Mouse (Mus musculus) intestine, embryonic 14.5 days (tissue): ENCODE data around the gene Cd3g. TPM values are rescaled to one million over a fixed set of nuclear protein-coding genes. Genes with fewer than 3 reads are reported as not detected.
A peak's percentile ranks its signal among the peaks of the same experiment; 100 is the strongest.
"Not testable (repeated sequence)": the region's sequence is repeated elsewhere in the genome, so short reads cannot be mapped to it uniquely, and the experiment has no call there.

Experiments used
- ATAC-seq: fragments of 200-750 bp; cut with Nextera tagmentation; replicated peaks from 2 replicates; pipeline ENCODE4 v1.8.0; 2017; ENCODE audit warnings: low read depth, moderate number of reproducible peaks, moderate TSS enrichment, moderate library complexity; ENCODE audit not compliant: low FRiP score, low TSS enrichment
- DNase-seq: peaks from one replicate; pipeline ENCODE4 v3.0.0-alpha.2; 2018; ENCODE audit warnings: low spot score
- H3K27ac ChIP-seq: fragments of 300-500 bp; sonication (generic); 2 replicates; pipeline ENCODE4 v1.5.1; 2014; ENCODE audit warnings: low read depth, mild to moderate bottlenecking, control low read depth
- H3K27me3 ChIP-seq: fragments of 300-500 bp; sonication (generic); replicated peaks from 2 replicates; pipeline ENCODE4 v1.6.1; 2014; ENCODE audit warnings: low read length, control low read depth; ENCODE audit not compliant: control insufficient read depth, insufficient read depth
- H3K36me3 ChIP-seq: fragments of 300-500 bp; sonication (generic); 2 replicates; pipeline ENCODE4 v1.6.1; 2014; ENCODE audit warnings: low read length, control low read depth; ENCODE audit not compliant: control insufficient read depth, insufficient read depth
- H3K4me1 ChIP-seq: fragments of 300-500 bp; sonication (generic); replicated peaks from 2 replicates; pipeline ENCODE4 v1.6.1; 2014; ENCODE audit warnings: low read length, control low read depth, mixed read lengths; ENCODE audit not compliant: control insufficient read depth, insufficient read depth
- H3K4me2 ChIP-seq: fragments of 300-500 bp; sonication (generic); 2 replicates; pipeline ENCODE4 v1.6.1; 2014; ENCODE audit warnings: low read length
- H3K4me3 ChIP-seq: fragments of 300-500 bp; sonication (generic); 2 replicates; pipeline ENCODE4 v1.5.1; 2014; ENCODE audit warnings: low read depth, low read length, control low read depth, mixed read lengths
- H3K9ac ChIP-seq: fragments of 300-500 bp; sonication (generic); 2 replicates; pipeline ENCODE4 v1.6.1; 2014; ENCODE audit warnings: mild to moderate bottlenecking, low read length
- H3K9me3 ChIP-seq: fragments of 300-500 bp; sonication (generic); 2 replicates; pipeline ENCODE4 v1.6.1; 2016; ENCODE audit warnings: low read length, control low read depth; ENCODE audit not compliant: control insufficient read depth
- WGBS: fragments of 180-500 bp; shearing (Covaris S2); extraction: QIAGEN DNeasy Blood & Tissue Kit; methylation state at CpG from one replicate; pipeline ENCODE4 v1.1.7; 2014; 5-methylcytosine and 5-hydroxymethylcytosine counted together
- polyA plus RNA-seq: library from polyadenylated mRNA; unstranded; fragments of >200 nt; fragmentation: Nextera tagmentation; extraction: Ambion mirVana; gene quantifications from 2 replicates; pipeline ENCODE4 v1.2.1, GENCODE M21; 2014

The Cd3g gene
- polyA plus RNA-seq, 1 experiment from 2014 or later: 0.55 TPM

DNA sequence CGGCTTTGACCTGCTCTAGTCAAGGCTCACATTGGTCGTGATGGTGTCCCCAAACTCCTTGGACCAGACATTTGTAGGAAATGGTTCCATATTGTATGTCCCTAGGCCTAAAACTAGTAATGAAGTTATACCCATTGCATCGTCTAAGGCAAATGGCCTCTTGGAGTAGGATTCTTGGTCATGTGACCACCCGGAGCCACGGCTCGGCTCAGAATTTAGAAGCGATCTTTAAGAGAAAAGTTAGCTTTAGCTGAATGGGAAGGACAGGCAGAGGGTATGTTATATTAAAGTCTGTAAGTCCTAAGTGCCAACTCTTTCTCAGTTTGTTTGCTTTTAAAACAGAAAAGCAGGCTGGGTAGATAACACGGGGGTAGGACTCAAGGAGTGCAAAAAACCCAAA is 1.9 kb upstream of the Cd3g start:
- Histone ChIP-seq H3K9ac (no peak overlapping the region), H3K4me3 (no peak overlapping the region), H3K36me3 (no peaks in the 10 kb centered on the region), H3K4me1 (no peaks in the 10 kb centered on the region), H3K27me3 (no peaks in the 10 kb centered on the region), H3K27ac (no peak overlapping the region), H3K9me3 (no peaks in the 10 kb centered on the region), H3K4me2 (no peak overlapping the region)
- ATAC-seq (no peak), DNase-seq (no peak)
- WGBS: 87% methylated on average over 8 of the region's 8 CpGs

DNA sequence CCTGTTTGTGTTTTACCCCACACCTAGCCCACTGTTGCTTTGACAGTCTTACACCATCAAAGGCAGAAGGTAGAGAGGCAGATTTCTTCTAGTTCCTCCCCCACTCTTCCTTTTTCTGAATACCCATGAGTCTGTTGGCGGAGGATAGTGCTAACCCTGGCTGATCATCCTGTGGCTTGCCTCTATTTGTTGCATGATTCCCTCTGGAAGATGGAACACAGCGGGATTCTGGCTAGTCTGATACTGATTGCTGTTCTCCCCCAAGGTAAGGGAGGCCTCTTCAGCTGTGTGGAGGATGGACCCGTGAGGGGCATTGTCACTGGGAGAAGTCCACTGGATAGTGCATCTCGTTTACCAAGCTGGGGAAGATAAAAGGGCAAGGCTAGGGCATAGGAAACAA is 1.4 kb upstream of the Cd3g start, which contains the start of gene Cd3d:
TSS of gene Cd3d (plus strand) at position 111 of the 400 bp plus-strand sequence.
- H3K9ac ChIP-seq: no peak within 1 kb of the TSS
- WGBS: 73% methylated on average over 4 of the region's 4 CpGs
- H3K27me3 ChIP-seq: no peaks in the 10 kb centered on the region
- H3K4me2 ChIP-seq: no peak within 1 kb of the TSS
- H3K4me1 ChIP-seq: no peaks in the 10 kb centered on the region
- DNase-seq: no peak
- no peak for ATAC-seq
- H3K9me3 ChIP-seq: no peaks in the 10 kb centered on the region
- H3K27ac ChIP-seq: no peak within 1 kb of the TSS
- H3K36me3 ChIP-seq: no peaks in the 10 kb centered on the region
- H3K4me3 ChIP-seq: no peak within 1 kb of the TSS

DNA sequence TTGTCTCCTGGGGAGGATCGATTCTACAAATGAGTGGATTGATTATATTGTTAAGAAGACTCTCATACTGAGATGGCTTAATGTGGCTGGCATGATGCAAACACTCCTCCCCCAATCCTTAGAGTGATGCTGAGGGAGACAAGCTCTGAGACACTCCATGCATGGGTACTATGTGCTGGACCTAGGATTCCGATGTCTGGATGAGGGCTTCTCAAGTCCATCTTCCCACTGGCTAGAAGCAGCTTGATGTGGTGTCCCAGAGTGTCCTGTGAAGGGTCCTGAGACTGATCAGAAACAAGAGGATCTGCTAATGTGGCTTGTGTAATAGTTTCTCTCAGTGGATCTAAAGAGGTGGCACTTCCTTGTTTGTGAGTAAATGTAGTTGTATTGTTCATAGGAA is 873 bp upstream of the Cd3g start:
- Histone ChIP-seq H3K4me1 (no peaks in the 10 kb centered on the region), H3K9me3 (no peaks in the 10 kb centered on the region), H3K4me2 (no peak overlapping the region), H3K27ac (no peak overlapping the region), H3K4me3 (no peak overlapping the region), H3K27me3 (no peaks in the 10 kb centered on the region), H3K9ac (no peak overlapping the region), H3K36me3 (no peaks in the 10 kb centered on the region)
- WGBS: 80% methylated on average over 2 of the region's 2 CpGs
- ATAC-seq: no peak
- DNase-seq: no peak

DNA sequence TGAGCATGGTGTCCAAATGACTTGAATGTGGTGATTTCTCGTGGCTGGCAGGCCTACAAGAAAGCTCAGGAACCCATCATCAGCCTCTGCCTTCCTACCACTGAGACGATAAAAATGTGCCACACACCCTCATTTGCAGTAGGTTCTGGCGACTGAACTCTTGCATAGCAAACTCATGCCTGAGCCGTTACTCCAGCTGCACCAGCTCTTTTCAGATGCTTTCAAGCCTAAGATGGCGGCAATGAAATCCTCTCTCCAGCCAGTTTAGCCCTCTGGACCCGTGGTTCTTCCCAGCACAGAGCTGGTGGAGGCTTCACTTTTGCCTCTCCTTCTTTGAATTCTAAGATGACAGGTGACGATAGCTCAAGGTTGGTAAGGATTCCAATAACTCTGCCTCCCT is 425 bp downstream of the Cd3g start:
- Histone ChIP-seq H3K4me1 (no peaks in the 10 kb centered on the region), H3K4me2 (no peak overlapping the region), H3K36me3 (no peaks in the 10 kb centered on the region), H3K27ac (no peak overlapping the region), H3K27me3 (no peaks in the 10 kb centered on the region), H3K4me3 (no peak overlapping the region), H3K9ac (no peak overlapping the region), H3K9me3 (no peaks in the 10 kb centered on the region)
- 78% methylated on average over 7 of the region's 7 CpGs for whole genome bisulfite sequencing
- ATAC-seq: no peak
- no peak for DNase-seq

DNA sequence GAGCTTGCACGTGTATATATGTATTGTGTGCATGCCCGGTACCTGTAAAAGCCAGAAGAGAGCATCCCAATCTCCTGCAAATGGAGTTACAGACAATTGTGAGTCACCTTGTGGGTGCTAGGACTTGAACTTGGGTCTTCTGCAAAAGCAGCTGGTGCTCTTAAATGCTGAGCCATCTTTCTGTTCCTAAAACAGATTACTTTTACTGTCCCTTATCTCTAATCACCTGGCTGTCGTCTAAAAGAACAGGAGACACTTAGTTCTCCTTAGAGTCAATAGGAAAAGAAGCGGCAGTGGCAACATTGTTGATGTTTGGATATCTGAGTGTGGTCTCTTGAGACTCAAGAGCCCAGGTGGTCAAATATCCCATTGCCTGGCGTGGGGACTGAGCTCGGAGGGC is 2.4 kb downstream of the Cd3g start:
- no peaks in the 10 kb centered on the region for H3K36me3 ChIP-seq
- no peak overlapping the region for H3K4me3 ChIP-seq
- H3K27ac ChIP-seq: no peak overlapping the region
- H3K9me3 ChIP-seq: no peaks in the 10 kb centered on the region
- DNase-seq (no peak), ATAC-seq (no peak)
- no peaks in the 10 kb centered on the region for H3K4me1 ChIP-seq
- WGBS: 69% methylated on average over 6 of the region's 6 CpGs
- H3K9ac ChIP-seq: no peak overlapping the region
- no peak overlapping the region for H3K4me2 ChIP-seq
- peaks cover 14% of the 10 kb centered on the region for H3K27me3 ChIP-seq

DNA sequence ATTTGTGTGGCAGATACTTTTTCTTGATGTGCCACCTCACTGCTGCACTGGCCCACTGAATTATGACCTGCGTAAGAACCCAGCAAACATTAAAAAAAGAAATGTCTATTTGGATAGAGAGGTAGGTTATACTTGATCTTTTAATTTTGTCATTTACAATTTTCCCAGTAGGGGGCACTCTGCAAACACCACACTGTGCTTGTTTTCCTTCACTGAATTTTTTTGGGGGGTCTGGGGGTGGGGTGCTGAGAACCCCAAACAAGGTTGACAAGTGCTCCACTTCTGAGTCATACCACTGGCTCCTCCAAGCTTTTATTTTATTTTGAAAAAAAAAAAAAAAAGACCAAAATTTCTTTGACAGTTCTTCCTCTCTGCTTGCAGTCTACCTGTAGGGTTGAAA is 10.8 kb downstream of the Cd3g start:
- Histone ChIP-seq H3K4me3 (no peak overlapping the region), H3K36me3 (no peaks in the 10 kb centered on the region), H3K27ac (no peak overlapping the region), H3K27me3 (peaks cover 16% of the 10 kb centered on the region), H3K9me3 (no peaks in the 10 kb centered on the region), H3K9ac (no peak overlapping the region), H3K4me2 (no peak overlapping the region), H3K4me1 (peaks cover 9% of the 10 kb centered on the region)
- WGBS: 57% methylated on average over 1 of the region's 1 CpGs
- no peak for DNase-seq
- ATAC-seq: no peak

DNA sequence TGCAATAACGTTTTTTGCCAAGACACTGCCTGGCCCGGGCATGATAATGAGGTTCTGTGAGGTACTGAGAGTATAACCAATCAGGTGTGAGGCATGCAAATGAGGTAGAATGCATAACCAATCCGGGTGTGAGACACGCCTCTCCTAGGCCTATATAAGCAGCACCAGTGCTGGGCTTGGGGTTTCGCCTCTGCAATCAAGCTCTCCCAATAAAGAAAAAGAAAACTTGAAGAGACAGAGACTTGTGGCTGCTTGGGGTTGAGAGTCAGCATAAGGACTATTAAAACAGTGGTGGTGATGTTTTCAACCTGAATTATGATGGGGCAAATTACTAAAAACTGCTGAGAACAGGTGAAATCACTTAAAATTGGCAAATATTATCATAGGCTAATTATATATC is 12.5 kb downstream of the Cd3g start:
- H3K4me3 ChIP-seq, DNase-seq: not testable (repeated sequence)

DNA sequence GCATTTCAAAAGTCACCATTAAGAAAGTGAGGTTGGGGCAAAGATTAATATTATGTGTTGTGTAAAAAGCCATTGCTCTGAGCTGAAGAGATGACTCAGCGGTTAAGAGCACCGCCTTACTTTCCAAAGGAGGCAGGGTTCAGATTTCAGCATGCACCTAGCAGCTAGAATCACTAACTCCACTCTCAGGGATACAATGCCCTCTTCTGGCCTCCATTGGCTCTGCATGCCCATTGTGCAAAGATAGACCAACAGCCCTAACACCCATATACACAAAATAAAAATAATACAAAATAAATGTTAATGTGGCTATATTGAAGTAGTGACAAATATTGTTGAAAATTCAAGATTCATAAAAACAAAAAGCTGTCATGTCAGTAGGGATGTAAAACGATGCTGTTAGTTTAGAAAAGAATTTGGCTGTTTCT is 13.4 kb downstream of the Cd3g start:
- no peak overlapping the region for H3K4me2 ChIP-seq
- H3K27ac ChIP-seq: no peak overlapping the region
- H3K9me3 ChIP-seq: no peaks in the 10 kb centered on the region
- peaks cover 12% of the 10 kb centered on the region for H3K4me1 ChIP-seq
- WGBS: 23% methylated on average over 3 of the region's 3 CpGs
- peak; percentile 77 for DNase-seq
- no peak for ATAC-seq
- no peaks in the 10 kb centered on the region for H3K27me3 ChIP-seq
- no peak overlapping the region for H3K9ac ChIP-seq
- H3K4me3 ChIP-seq: no peak overlapping the region
- H3K36me3 ChIP-seq: peaks cover 14% of the 10 kb centered on the region; the same call in 1 of the 2 replicates

More for the DNA sequence above, 12.5 kb downstream of the Cd3g start:
- H3K36me3 ChIP-seq, H3K4me2 ChIP-seq, ATAC-seq, H3K27ac ChIP-seq, H3K27me3 ChIP-seq, H3K9ac ChIP-seq, H3K9me3 ChIP-seq: not testable (repeated sequence)
- WGBS: 82% methylated on average over 5 of the region's 5 CpGs
- peaks cover 12% of the 10 kb centered on the region for H3K4me1 ChIP-seq

DNA sequence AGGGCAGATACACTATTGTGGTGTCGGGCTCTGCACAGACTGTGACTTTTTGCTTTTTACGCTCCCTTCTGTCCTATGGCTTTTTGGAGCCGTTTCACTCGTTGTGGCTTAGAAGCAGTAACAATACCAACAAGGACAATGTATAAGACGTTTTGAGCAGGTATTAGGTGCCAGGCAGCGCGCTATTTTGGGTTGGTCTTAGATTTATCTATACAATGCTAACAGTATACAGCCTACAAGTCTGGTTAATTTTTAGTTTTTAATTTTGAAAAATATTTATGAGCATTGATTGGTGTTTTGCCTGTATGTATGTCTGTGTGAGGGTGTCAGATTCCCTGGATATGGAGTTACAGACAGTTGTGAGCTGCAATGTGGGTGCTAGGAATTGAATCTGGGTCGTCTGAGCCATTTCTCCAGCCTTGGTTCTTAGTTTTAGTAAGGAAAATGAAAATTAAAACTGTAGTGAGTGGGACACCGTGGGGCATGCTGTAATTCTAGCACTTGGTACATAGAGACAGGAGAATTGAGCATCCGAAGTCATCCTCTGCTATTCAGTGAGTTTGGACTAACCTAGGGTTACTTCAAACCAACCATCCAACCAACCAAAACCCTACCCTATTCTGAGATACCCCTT is 14.3 kb downstream of the Cd3g start:
- 14% methylated on average over 10 of the region's 10 CpGs for WGBS
- DNase-seq (no peak), ATAC-seq (peak; percentile 54)
- Histone ChIP-seq H3K4me2 (peak overlapping the region; percentile 96), H3K36me3 (peaks cover 21% of the 10 kb centered on the region), H3K27ac (no peak overlapping the region; the same call in 1 of the 2 replicates), H3K4me1 (peaks cover 12% of the 10 kb centered on the region), H3K27me3 (no peaks in the 10 kb centered on the region), H3K9ac (peak overlapping the region; percentile 48), H3K9me3 (no peaks in the 10 kb centered on the region), H3K4me3 (peak overlapping the region; percentile 77)
